Mouse (Mus musculus) T-helper 1 cell (primary cell): ENCODE results near the gene Best3.

Experiments
- in situ Hi-C: fragments of 300-600 bp; cut with MboI, MseI; formaldehyde crosslinking; loops from one replicate; pipeline ENCODE4 v1.15.1; 2025; ENCODE audit warnings: high pct_unique_total_duplicates

Best3 gene

DNA sequence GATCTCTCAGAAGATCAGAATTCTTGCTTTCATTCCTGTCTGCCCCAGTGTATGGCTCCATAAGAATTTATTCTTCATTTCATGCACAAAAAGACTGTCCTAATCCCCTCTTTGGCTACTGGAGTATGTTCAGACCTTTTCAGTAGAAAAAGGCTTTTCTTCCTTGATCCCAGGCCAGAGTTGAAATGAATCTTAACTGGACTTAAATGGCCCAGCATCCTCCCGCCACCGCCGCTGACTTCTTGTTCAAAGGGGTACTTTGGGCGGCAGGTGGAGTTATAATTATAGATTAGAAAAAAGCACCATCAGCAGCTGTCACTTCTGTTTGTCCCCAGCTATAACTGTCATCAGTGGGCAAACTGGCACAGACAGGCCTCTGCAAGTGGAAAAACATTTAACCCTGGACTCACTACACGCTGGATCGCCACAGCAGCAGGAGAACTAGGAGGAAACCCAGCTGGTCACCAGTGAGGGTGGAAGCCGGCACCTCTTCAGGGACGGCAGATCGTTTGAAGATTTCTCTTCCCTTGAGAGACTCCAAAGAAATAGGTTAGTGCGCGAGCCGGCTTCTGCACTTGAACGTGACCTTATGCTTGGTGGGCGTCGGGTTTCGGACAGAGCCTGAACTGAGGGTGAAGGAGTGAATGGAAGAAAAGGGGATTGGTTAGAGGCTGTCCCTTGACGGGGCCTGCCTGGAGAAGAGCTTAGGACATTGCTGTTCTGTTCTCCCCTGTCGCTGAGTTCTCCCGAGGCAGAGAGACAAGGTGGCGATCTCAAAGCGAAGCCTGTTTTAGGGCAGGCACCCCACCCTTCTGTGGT is at the start of gene Best3:
Gene Best3 (plus strand): TSS at position 51 of the 819 bp plus-strand sequence.
- in situ Hi-C loops: no loop called here

- in situ Hi-C loops: no loop called here
Measured at GRCm38 (mm10) chr10:116943025-116943424, 43.1 kb upstream of the Best3 start.

GRCm38 (mm10) chr10:116944144-116944543 is 42.0 kb upstream of the Best3 start:
- in situ Hi-C loops: no loop called here

DNA sequence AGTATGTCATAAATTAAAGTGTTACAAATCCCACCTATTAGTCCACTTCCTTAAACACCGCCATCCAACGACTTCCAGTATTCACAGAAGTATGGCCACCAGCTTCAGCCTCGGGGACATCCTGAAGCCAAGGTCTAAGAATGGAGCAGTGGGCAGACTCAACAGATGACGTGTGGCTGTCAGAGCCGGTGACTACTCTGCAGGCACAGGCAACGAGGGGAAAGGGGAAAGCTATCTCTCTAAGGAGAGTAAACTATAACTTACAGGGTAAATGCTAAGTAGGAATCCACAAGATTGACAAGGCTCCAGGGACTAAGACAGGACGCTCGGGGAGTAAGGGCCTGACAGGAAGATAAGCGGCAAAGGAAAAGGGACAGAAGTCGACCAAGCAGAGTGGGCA is 41.2 kb upstream of the Best3 start:
- in situ Hi-C loops: no loop called here

- in situ Hi-C loops: no loop called here
Measured at GRCm38 (mm10) chr10:116948414-116948813, 37.7 kb upstream of the Best3 start.

GRCm38 (mm10) chr10:116949111-116950008 is 36.8 kb upstream of the Best3 start:
- in situ Hi-C loops: no loop called here

- in situ Hi-C loops: no loop called here
Measured at GRCm38 (mm10) chr10:116950009-116950769, 35.9 kb upstream of the Best3 start, which contains the start of gene Rab3ip. TSS of gene Rab3ip (minus strand) at chr10:116950769.

DNA sequence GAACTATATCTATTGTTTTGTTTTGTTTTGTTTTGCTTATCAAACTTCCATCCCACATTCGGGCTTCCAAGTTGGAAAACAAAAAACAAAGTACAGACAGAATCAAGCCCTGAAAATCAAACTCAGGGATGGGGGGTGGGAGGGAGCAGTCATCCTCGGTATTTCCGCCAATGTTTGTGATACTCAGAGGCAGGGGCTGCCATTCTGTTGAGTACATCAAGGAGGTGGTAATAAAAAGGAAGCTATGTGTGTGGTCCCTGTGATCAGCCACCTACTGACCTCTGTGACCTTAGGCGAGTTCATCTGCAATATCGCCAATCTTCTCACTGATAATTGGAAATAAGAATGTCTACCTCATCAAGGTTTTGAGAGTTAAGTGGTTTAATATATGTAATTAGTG is 35.2 kb upstream of the Best3 start:
- in situ Hi-C loops: no loop called here

DNA sequence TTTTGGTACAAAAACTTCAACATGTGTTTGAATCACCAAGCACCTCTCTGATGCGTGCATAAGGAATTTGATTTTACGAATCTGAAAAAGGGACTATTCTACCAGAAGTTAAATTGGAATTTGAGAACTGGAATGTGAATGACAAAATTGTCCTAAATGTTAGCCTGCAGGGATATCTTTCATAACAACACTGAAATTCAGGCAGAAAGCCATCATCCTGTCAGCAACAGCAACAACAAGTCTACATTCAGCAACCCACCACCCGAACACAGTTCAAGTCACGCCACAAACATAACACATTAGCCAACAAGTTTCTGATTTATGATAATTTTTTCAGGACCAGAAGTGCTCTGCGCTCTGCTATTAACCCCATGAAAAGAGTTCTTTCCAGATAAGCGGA is 30.9 kb upstream of the Best3 start:
- in situ Hi-C loops: no loop called here

DNA sequence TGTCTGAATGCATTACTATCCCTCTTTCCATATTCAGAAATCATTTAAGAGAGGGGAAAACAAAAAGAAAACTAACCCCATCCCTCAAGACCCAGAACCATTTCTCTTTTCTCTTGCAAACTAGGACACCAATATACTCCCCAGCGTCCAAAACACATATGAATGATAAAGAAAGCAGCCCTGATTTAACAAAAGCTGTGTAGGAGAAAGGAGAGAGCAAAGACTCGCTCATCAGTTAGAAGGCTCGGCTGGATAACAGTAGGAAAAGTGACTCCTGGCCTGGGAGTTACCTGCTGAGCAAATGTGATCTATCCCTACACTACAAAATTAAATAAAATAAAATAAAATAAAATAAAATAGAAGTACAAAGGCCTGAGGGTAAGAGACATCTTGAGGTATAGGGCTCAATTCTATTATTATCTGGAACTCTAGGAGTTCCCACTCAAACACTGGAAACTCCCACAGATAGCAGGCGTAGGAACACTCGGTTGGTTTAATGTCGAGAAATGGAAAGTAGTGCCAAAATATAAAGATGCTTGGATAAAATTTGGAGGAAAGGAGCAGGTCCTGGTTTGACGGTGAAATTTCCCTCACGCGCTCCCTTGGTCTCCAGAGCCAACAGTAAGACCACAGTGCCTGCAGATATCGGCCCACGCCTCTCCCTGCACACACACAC is 29.5 kb upstream of the Best3 start:
- in situ Hi-C loops: no loop called here

- in situ Hi-C loops: no loop called here
Measured at GRCm38 (mm10) chr10:116957867-116958551, 28.1 kb upstream of the Best3 start.

GRCm38 (mm10) chr10:116962152-116962551 is 24.0 kb upstream of the Best3 start:
- in situ Hi-C loops: loop anchor here (10.0 kb wide), 1 partner anchor 243 kb away; no protein-coding TSS in a partner anchor

DNA sequence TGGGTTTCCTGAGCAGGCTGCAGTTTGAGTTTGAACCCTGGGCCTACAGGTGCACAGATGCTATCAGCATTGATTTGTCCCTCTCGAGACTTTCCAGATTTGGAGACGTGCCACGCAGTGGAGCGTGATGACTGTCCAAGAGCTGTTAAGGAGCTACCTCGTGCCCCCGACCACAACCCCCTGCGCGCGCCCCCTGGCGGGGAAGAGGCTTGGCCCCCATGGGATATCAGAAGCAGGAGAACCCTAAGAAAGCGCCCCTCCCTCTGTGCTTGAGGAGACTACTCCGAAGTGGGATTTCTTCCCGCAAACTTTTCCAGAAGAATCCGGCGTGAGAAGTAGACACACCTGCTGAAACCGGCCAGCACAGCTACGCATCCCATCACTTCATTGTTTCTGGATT is 23.3 kb upstream of the Best3 start:
- in situ Hi-C loops: loop anchor here (10.0 kb wide), 1 partner anchor 242 kb away; no protein-coding TSS in a partner anchor

DNA sequence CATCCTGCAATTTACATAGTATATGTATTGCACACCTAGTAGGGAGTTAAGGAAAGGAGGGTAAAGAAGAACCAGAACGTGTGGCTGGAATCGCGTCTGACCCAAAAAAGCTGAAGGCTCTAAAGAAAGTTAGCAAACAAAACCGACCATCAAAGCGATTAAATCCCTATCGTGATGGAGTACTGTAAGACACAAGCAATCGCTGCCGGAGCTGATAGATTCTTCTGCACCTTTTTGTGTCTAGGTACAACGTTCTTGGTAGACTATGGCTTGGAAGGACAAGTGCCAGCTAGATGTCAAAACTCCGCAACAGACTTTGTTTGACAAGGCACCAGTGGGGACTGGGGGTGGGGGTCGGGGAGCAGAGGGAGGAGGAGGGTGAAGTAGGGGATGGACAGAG is 22.0 kb upstream of the Best3 start:
- in situ Hi-C loops: loop anchor here (10.0 kb wide), 1 partner anchor 241 kb away; no protein-coding TSS in a partner anchor

GRCm38 (mm10) chr10:116964571-116964970 is 21.5 kb upstream of the Best3 start:
- in situ Hi-C loops: loop anchor here (10.0 kb wide), 1 partner anchor 240 kb away; no protein-coding TSS in a partner anchor

DNA sequence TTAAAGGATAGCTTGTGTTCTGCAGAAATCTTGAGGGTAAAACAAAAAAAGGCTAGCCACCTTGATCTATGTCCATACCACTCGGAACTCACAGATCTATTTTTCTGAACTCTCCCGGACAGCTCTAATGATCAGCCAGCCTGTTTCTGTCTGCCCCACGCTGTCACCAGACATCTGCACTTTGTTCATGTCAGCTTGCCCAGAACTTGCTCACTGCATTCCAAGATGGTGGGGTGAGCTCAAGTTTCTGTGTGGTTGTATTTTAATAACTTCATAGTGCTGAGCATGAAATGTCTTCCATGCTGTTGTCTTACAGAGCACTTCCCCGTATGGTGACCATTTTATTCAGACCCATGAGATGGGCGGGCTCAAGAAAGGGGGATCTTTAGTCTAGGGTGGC is 20.8 kb upstream of the Best3 start:
- in situ Hi-C loops: loop anchor here (10.0 kb wide), 1 partner anchor 240 kb away; no protein-coding TSS in a partner anchor

- in situ Hi-C loops: loop anchor here (10.0 kb wide), 1 partner anchor 239 kb away; no protein-coding TSS in a partner anchor
Measured at GRCm38 (mm10) chr10:116966065-116966464, 20.0 kb upstream of the Best3 start.

DNA sequence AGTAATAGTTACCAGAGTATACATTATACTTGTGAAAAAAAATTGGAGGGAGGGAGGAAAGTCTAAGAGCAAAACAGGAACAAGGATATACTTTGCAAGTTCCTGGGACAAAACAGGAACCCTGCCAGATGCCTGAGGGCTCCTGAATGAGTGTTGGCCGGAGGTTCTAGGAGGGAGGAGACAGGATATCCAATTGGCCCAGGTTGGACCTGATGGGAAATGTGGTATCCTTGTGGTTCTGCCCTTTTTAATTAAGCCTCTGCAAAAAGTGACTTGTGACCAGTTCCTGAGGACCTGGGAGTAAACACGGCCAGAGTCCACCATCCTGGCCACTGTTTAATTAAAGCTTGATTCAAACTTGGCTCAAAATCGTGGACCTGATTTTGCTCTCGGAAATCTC is 17.4 kb upstream of the Best3 start:
- in situ Hi-C loops: loop anchor here (10.0 kb wide), 1 partner anchor 236 kb away; no protein-coding TSS in a partner anchor

GRCm38 (mm10) chr10:116972509-116972908 is 13.6 kb upstream of the Best3 start, which contains the start of gene Gm10271:
TSS of gene Gm10271 (minus strand) at chr10:116972609.
- in situ Hi-C loops: no loop called here

DNA sequence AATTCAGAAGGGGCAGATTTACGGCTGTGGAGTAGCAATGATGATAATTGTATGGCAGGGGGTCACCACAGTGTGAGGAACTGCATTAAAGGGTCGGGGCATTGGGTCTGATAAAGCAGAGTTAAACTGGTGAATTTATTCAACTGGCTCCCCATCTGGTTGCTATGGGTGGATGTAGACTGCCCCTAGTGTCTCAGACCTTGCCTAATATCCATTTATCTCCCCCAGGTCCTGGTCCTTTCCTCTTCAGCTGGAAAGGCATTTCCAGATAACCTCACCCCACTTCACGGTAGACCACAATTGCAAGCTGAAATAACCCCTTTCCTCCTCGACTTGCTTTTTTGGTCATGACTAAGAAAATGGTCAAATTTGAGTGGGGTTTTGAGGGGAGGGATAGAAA is 8.7 kb upstream of the Best3 start:
- in situ Hi-C loops: no loop called here
